Mouse (Mus musculus) urinary bladder, postnatal 4 days (tissue): ENCODE data around the gene Golgb1.
A peak's percentile ranks its signal among the peaks of the same experiment; 100 is the strongest.

Experiments used
- DNase-seq, 2 experiments: peaks; one replicate each; pipeline ENCODE4 v3.0.0; 2021 to 2022; ENCODE audit warnings: low spot score in 2 of 2

Golgb1 gene

GRCm38 (mm10) chr16:36918505-36918904 is 43.6 kb downstream of the Golgb1 start:
- peak in 1 of 2 experiments; percentile 19 for DNase-seq

- no peak for DNase-seq
These were observed 45.5 kb downstream of the Golgb1 start for GRCm38 (mm10) chr16:36920410-36920809.

GRCm38 (mm10) chr16:36921067-36921613 is 46.2 kb downstream of the Golgb1 start:
- peak in 1 of 2 experiments; percentile 35 for DNase-seq

- DNase-seq: peak in 1 of 2 experiments; percentile 47
These were observed 47.0 kb downstream of the Golgb1 start for GRCm38 (mm10) chr16:36921980-36922379.

GRCm38 (mm10) chr16:36924312-36924711 is 49.4 kb downstream of the Golgb1 start:
- DNase-seq: peak in 1 of 2 experiments; percentile 44

- DNase-seq: no peak
These were observed 50.4 kb downstream of the Golgb1 start for GRCm38 (mm10) chr16:36925351-36925750.

GRCm38 (mm10) chr16:36925797-36926196 is 50.9 kb downstream of the Golgb1 start:
- DNase-seq: no peak

- no peak for DNase-seq
These were observed 51.8 kb downstream of the Golgb1 start for GRCm38 (mm10) chr16:36926514-36927447.

- no peak for DNase-seq
These were observed 52.7 kb downstream of the Golgb1 start for GRCm38 (mm10) chr16:36927495-36928105.

GRCm38 (mm10) chr16:36928106-36928500 is 53.2 kb downstream of the Golgb1 start:
- DNase-seq: no peak

- no peak for DNase-seq
These were observed 54.3 kb downstream of the Golgb1 start for GRCm38 (mm10) chr16:36929216-36929615.

GRCm38 (mm10) chr16:36930231-36931136 is 55.5 kb downstream of the Golgb1 start:
- no peak for DNase-seq

- DNase-seq: no peak
These were observed 56.4 kb downstream of the Golgb1 start for GRCm38 (mm10) chr16:36931381-36931780.

- no peak for DNase-seq
These were observed 57.0 kb downstream of the Golgb1 start for GRCm38 (mm10) chr16:36931976-36932375.

- DNase-seq: no peak
These were observed 57.6 kb downstream of the Golgb1 start for GRCm38 (mm10) chr16:36932546-36932945.

- peak in 1 of 2 experiments; percentile 50 for DNase-seq
These were observed 59.3 kb downstream of the Golgb1 start for GRCm38 (mm10) chr16:36934131-36934840.

- peak in 1 of 2 experiments; percentile 54 for DNase-seq
These were observed 60.1 kb downstream of the Golgb1 start, which contains the start of gene Hcls1 for GRCm38 (mm10) chr16:36934841-36935620. Gene Hcls1 (plus strand): TSS chr16:36934983.

GRCm38 (mm10) chr16:36935814-36936213 is 60.9 kb downstream of the Golgb1 start:
- DNase-seq: peak in 1 of 2 experiments; percentile 23

GRCm38 (mm10) chr16:36941137-36941727 is 66.3 kb downstream of the Golgb1 start:
- peak in 1 of 2 experiments; percentile 29 for DNase-seq
